Mouse (Mus musculus) megakaryocyte, embryonic 14.5 days (primary cell): ENCODE results near the gene Cdhr4.

Experiments used
- FLI1 ChIP-seq: IDR thresholded peaks from 2 replicates; pipeline ENCODE4 v1.6.1; 2012; ENCODE audit warnings: low read length, inconsistent platforms, mixed read lengths
- GATA1 ChIP-seq: IDR thresholded peaks from 3 replicates; pipeline ENCODE4 v1.6.1; 2012; ENCODE audit warnings: mixed read lengths, low read length, inconsistent platforms, borderline replicate concordance

DNA sequence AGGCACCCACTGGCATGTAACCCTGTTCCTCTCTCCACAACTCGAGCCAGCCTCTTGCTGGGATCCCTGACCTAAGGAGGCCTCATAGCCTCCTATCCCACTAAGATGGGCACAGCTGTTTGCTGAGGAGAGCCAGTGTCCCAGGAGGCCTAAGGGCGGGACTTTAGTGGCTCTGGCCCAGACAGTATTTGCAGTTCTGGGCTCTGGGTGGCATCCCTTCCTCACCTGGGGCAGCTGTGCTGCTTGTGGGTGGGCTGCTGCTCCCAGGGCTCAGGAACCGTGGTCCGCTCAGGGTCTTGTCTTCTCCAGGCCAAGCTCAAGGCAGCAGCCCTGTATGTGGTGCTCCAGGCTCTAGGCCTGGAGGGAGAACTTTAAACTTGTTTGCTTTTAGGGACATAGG, 54.3 kb downstream of the Cdhr4 start:
- TF ChIP-seq GATA1: no peak
- TF ChIP-seq FLI1: no peak
